In the genomic region with DNA sequence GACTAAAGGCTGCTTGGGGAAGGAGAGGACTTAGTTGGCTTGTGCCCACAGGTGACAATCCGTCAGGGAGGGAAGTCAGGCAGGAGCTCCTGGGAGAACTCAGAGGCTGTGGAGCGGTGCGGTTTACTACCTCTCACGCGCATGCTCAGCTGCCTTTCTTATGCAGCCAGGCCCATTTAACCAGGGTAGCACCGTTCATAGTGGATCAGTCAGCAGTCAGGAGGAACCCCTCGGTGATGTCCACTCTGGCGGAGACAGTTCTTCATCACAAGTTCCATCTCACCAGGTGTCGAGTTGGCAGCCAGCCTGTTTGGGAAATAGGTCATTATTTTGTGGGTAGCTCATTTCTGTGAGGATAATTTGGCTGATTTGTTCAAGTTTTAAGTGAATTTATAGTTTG, we compare ENCODE assay signal across 23 mouse cellular contexts. TPM values are rescaled to one million over a fixed set of nuclear protein-coding genes. Genes with fewer than 3 reads are reported as not detected.
DNase-seq lines count a peak whose midpoint lies in the region.
"Had no signal": no experiment of that assay in that cellular context is flagged by ENCODE, and none has a peak within 500 bp of the region (broad histone marks: within the 10 kb centered on the region; RNA-seq: fewer than 3 reads in every experiment).

No protein-coding gene starts in this region.

- no peak overlapping the region for H3K27ac ChIP-seq in limb, embryonic 10.5 days
- H3K27ac ChIP-seq: gastrocnemius, adult 2 months; hindbrain, embryonic 10.5 days; hindbrain, embryonic 15.5 days; limb, embryonic 12.5 days; liver, embryonic 15.5 days; lung, embryonic 15.5 days; stomach, embryonic 15.5 days had no signal

- no peaks in the 10 kb centered on the region for H3K27me3 ChIP-seq in limb, embryonic 10.5 days (ENCODE audit: low read depth, poor library complexity, severe bottlenecking)
- H3K27me3 ChIP-seq: hindbrain, embryonic 15.5 days; limb, embryonic 12.5 days; liver, embryonic 15.5 days; lung, embryonic 15.5 days; stomach, embryonic 15.5 days had no signal

- peaks cover 26% of the 10 kb centered on the region for H3K36me3 ChIP-seq in limb, embryonic 10.5 days
- H3K36me3 ChIP-seq: liver, embryonic 15.5 days; stomach, embryonic 15.5 days had no signal

- no peak overlapping the region for H3K4me3 ChIP-seq in limb, embryonic 10.5 days
- H3K4me3 ChIP-seq: erythroblast, embryonic 14.5 days; gastrocnemius, adult 2 months; hindbrain, embryonic 10.5 days; hindbrain, embryonic 15.5 days; limb, embryonic 12.5 days; liver, embryonic 15.5 days; lung, embryonic 15.5 days; stomach, embryonic 15.5 days had no signal

- no peaks in the 10 kb centered on the region for H3K4me1 ChIP-seq in limb, embryonic 10.5 days
- H3K4me1 ChIP-seq: hindbrain, embryonic 10.5 days; hindbrain, embryonic 15.5 days; limb, embryonic 12.5 days; liver, embryonic 15.5 days; lung, embryonic 15.5 days; stomach, embryonic 15.5 days had no signal

- H3K9me3 ChIP-seq in limb, embryonic 10.5 days (replicated peaks), result no peaks in the 10 kb centered on the region
- H3K9me3 ChIP-seq: hindbrain, embryonic 10.5 days; hindbrain, embryonic 15.5 days; limb, embryonic 12.5 days; liver, embryonic 15.5 days; lung, embryonic 15.5 days; stomach, embryonic 15.5 days had no signal

- peak; percentile 46 for DNase-seq in R1 (ENCODE audit: low read depth, low spot score)
- DNase-seq in cerebellum, adult 11 months, result peak; percentile 59
- peak; percentile 72 for DNase-seq in cerebellum, adult 9-10 months
- peak; percentile 64 for DNase-seq in cerebellum, postnatal 36 days
- DNase-seq in limb, embryonic 10.5 days (ENCODE audit: low spot score), result no peak
- no peak for DNase-seq in thymus, postnatal 36 days
- DNase-seq in embryo, embryonic 9.5 days (ENCODE audit: extremely low spot score), result no peak
- DNase-seq: adrenal gland, adult 8-10 months; gastrocnemius, adult 2 months; heart, postnatal 14 days; kidney, adult 18-20 months; kidney, postnatal 4 days; layer of hippocampus, postnatal 36 days; lung, postnatal 36 days; right cerebral cortex, postnatal 25 days; thymus, postnatal 14 days had no signal

- 92% methylated on average over 9 of the region's 9 CpGs for WGBS in limb, embryonic 10.5 days

RNA-seq across cellular contexts. Expression of gene Prkci, which starts 36.1 kb away (rescaled TPM):
- polyA plus RNA-seq in limb, embryonic 10.5 days (2016; fragmentation: Nextera tagmentation; extraction: Ambion mirVana), result 33.8 and 37.7 TPM in 2 replicates

Comparison
In these comparisons a context has a peak if more than half of its experiments do, and no peak if none do; other contexts are left out.
1. DNase-seq: peak in R1 (single experiment), cerebellum, adult 11 months (single experiment), cerebellum, adult 9-10 months (single experiment) and cerebellum, postnatal 36 days (2 of 2); none in limb, embryonic 10.5 days (single experiment), thymus, postnatal 36 days (0 of 2) and embryo, embryonic 9.5 days (single experiment).